Mouse (Mus musculus): Measurements from ENCODE around the gene Adck2. TPM values are rescaled to one million over a fixed set of nuclear protein-coding genes. Genes with fewer than 3 reads are reported as not detected.
A peak's percentile ranks its signal among the peaks of the same experiment; 100 is the strongest.

Gene Adck2
- polyA plus RNA-seq, 1 experiment: 5.5 TPM

DNA sequence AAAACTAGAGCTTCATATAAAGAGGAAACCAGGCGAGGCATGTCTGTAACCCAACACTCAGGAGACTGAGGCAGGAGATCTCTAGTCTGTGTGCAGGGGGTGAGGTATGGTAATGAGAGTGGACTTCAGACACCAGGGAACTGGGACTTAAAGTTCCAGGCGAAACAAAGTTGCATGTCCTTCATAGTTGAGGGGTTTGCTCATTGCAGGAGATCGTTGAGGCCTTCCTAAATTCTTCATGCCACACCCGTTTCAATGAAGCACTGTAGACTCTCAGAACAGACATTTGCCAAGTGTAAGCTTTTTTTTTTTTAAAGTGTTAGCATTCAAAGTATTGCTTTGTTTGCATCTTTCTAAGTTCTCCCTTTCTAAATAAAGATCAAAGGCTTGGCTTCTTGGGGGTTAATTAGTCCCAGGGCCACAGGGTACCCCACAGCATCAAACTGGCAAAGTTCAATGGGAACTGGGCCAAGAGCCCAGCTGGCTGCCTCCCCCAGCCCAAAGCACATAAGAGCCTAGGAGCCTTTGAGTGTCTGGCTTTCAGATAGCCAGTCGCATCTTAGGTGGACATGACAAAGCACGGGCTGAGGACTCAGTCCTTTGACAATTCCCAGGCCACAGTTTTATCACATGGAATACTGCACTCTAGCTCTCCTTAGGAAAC lies 14.3 kb upstream of the Adck2 start:
- TF ChIP-seq CTCF (IDR thresholded peaks at IDR 0.05; ENCODE audit: control insufficient read depth, insufficient read depth, insufficient replicate concordance, low read depth, low read length) (no peak), POLR2A (IDR thresholded peaks at IDR 0.05; ENCODE audit: control insufficient read depth, low read depth, low read length) (no peak)
- H3K27me3 ChIP-seq (ENCODE audit: control insufficient read depth, insufficient read depth, low read length): no peaks in the 10 kb centered on the region
- H3K4me3 ChIP-seq (ENCODE audit: control insufficient read depth, low read depth, low read length): no peak overlapping the region
- H3K36me3 ChIP-seq (ENCODE audit: control insufficient read depth, insufficient read depth, low read length): no peaks in the 10 kb centered on the region
- H3K4me1 ChIP-seq (ENCODE audit: control insufficient read depth, insufficient read depth, low read length): peaks cover 12% of the 10 kb centered on the region
- H3K27ac ChIP-seq (ENCODE audit: control insufficient read depth, insufficient read depth, low read depth, low read length): no peak overlapping the region

DNA sequence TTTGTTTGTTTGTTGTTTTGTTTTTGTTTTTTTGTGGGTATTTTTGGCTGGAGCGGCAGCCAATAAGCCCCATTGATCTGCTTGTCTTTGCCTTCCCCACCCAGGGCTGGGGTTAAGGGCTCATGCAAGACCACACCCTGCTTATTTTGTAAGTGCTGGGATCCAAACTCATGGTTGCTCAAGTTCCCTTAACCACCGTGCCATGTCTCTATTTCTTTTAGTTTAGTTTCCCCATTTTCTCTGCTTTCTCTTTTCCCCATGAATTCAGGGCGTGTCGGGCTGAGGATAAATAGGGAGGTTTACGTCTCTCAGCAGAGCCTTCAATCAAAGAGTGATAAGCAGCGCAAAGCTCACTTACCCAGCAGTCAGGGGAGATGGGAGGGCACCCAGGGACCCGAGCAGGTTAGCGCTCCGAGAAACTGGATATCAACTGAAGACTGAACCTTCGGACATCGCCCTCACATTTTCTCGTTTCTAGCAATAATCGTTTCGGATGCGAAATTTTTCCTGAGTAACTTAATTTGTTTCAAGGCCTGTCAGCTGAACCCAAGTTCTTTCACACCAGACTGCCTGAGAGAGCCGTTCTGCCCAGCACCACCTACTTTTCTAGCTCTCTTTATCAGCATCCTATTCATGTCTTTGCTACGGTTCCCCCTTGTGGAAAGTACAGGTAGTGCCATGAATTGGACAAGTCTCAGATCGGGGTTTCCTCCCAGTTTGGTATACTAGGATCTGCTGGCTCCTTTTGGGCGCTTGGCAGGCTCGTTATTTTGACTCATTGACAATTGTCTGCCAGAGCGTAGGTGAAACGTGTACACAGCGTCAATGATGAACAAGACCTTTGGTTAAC lies 11.3 kb upstream of the Adck2 start:
- peaks cover 5% of the 10 kb centered on the region; the same call in 1 of the 2 replicates for H3K4me1 ChIP-seq (ENCODE audit: control insufficient read depth, insufficient read depth, low read length)
- H3K27me3 ChIP-seq (ENCODE audit: control insufficient read depth, insufficient read depth, low read length): no peaks in the 10 kb centered on the region
- H3K4me3 ChIP-seq (ENCODE audit: control insufficient read depth, low read depth, low read length): no peak overlapping the region
- peak; percentile 2; the same call in 1 of the 2 replicates for TF ChIP-seq CTCF (IDR thresholded peaks at IDR 0.05; ENCODE audit: control insufficient read depth, insufficient read depth, insufficient replicate concordance, low read depth, low read length)
- TF ChIP-seq POLR2A (IDR thresholded peaks at IDR 0.05; ENCODE audit: control insufficient read depth, low read depth, low read length): no peak
- no peak overlapping the region for H3K27ac ChIP-seq (ENCODE audit: control insufficient read depth, insufficient read depth, low read depth, low read length)
- H3K36me3 ChIP-seq (ENCODE audit: control insufficient read depth, insufficient read depth, low read length): no peaks in the 10 kb centered on the region

DNA sequence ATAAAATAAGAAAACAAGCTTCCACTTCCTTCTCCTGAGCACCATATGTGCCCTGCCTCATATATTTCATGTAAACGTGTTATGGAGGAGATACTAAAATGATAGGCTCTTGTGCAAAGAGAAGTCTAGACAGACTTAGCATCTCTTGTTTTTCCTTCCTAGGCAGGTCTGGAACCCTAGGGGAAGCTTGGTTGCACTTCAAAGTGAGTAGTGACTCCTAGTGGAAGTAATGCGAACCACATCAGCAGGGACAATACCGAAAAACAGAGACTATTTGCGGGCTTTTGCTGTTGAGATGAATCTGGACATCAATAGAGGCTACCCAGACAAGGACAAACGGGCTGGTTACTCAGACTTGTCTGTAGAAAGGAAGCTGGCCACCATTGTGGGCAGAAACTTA lies 6.1 kb upstream of the Adck2 start:
- no peak overlapping the region for H3K27ac ChIP-seq (ENCODE audit: control insufficient read depth, insufficient read depth, low read depth, low read length)
- no peaks in the 10 kb centered on the region for H3K27me3 ChIP-seq (ENCODE audit: control insufficient read depth, insufficient read depth, low read length)
- no peak overlapping the region for H3K4me3 ChIP-seq (ENCODE audit: control insufficient read depth, low read depth, low read length)
- no peaks in the 10 kb centered on the region for H3K4me1 ChIP-seq (ENCODE audit: control insufficient read depth, insufficient read depth, low read length)
- no peaks in the 10 kb centered on the region for H3K36me3 ChIP-seq (ENCODE audit: control insufficient read depth, insufficient read depth, low read length)
- TF ChIP-seq CTCF (IDR thresholded peaks at IDR 0.05; ENCODE audit: control insufficient read depth, insufficient read depth, insufficient replicate concordance, low read depth, low read length) (no peak), POLR2A (IDR thresholded peaks at IDR 0.05; ENCODE audit: control insufficient read depth, low read depth, low read length) (no peak)

DNA sequence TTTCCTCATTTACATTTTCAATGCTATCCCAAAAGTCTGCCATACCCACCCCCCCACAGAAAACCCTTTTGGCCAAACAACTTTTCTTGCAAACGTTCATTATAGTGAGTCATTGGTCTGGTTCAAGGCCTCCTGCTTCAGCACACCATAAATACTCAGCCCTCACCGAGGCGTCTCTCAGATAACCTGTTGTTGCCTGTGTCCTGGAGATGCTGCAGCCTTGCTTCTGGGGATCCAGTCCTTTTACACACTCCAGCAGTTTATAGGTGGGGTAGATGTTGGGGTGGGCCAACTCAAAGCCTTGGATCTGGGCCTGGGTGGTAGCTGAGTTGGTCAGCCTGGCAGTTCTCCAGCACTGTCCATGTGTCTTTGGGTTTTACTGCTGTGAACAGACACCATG lies 3.2 kb upstream of the Adck2 start:
- Histone ChIP-seq H3K27ac (ENCODE audit: control insufficient read depth, insufficient read depth, low read depth, low read length) (no peak overlapping the region), H3K4me1 (ENCODE audit: control insufficient read depth, insufficient read depth, low read length) (peaks cover 11% of the 10 kb centered on the region), H3K4me3 (ENCODE audit: control insufficient read depth, low read depth, low read length) (no peak overlapping the region), H3K27me3 (ENCODE audit: control insufficient read depth, insufficient read depth, low read length) (no peaks in the 10 kb centered on the region), H3K36me3 (ENCODE audit: control insufficient read depth, insufficient read depth, low read length) (no peaks in the 10 kb centered on the region)
- TF ChIP-seq POLR2A (IDR thresholded peaks at IDR 0.05; ENCODE audit: control insufficient read depth, low read depth, low read length): no peak
- no peak for TF ChIP-seq CTCF (IDR thresholded peaks at IDR 0.05; ENCODE audit: control insufficient read depth, insufficient read depth, insufficient replicate concordance, low read depth, low read length)

DNA sequence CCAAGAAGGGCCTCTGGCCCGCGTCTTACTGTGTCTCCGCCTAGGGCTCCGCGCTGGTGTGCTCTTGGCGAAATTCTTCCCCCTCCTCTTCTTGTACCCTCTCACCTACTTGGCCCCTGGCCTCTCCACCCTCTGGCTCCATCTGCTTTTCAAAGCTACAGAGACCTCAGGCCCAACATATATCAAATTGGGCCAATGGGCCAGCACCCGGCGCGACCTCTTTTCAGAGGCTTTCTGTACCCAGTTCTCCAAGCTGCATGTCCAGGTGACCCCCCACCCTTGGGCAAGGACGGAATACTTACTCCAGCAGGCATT lies 839 bp downstream of the Adck2 start:
- TF ChIP-seq POLR2A (IDR thresholded peaks at IDR 0.05; ENCODE audit: control insufficient read depth, low read depth, low read length) (no peak), CTCF (IDR thresholded peaks at IDR 0.05; ENCODE audit: control insufficient read depth, insufficient read depth, insufficient replicate concordance, low read depth, low read length) (no peak)
- no peaks in the 10 kb centered on the region for H3K27me3 ChIP-seq (ENCODE audit: control insufficient read depth, insufficient read depth, low read length)
- H3K4me1 ChIP-seq (ENCODE audit: control insufficient read depth, insufficient read depth, low read length): peaks cover 11% of the 10 kb centered on the region
- H3K36me3 ChIP-seq (ENCODE audit: control insufficient read depth, insufficient read depth, low read length): no peaks in the 10 kb centered on the region
- peak overlapping the region; percentile 76 for H3K4me3 ChIP-seq (ENCODE audit: control insufficient read depth, low read depth, low read length)
- H3K27ac ChIP-seq (ENCODE audit: control insufficient read depth, insufficient read depth, low read depth, low read length): no peak overlapping the region

DNA sequence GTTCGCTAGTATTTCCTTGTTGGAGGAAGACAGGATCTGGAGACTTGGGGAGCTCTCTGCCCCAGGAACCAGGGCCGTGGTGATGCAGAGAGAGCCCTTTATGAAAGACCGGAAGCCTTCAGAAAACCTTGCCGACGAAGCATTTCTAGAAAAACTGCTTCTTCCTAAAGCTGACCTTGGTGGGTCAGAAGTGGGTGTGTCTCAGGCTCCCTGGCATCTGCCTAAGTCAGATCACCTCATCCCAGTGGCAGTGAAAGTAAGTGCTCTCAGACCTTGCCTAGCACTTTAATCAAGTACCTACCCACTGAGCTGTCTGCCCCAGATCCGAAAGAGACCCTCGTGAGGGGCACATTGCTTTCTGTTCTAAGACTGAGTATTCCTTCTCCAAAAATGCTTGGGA lies 1.3 kb downstream of the Adck2 start:
- Histone ChIP-seq H3K4me1 (ENCODE audit: control insufficient read depth, insufficient read depth, low read length) (peaks cover 11% of the 10 kb centered on the region), H3K4me3 (ENCODE audit: control insufficient read depth, low read depth, low read length) (no peak overlapping the region; the same call in 1 of the 2 replicates), H3K36me3 (ENCODE audit: control insufficient read depth, insufficient read depth, low read length) (no peaks in the 10 kb centered on the region), H3K27ac (ENCODE audit: control insufficient read depth, insufficient read depth, low read depth, low read length) (no peak overlapping the region), H3K27me3 (ENCODE audit: control insufficient read depth, insufficient read depth, low read length) (no peaks in the 10 kb centered on the region)
- TF ChIP-seq POLR2A (IDR thresholded peaks at IDR 0.05; ENCODE audit: control insufficient read depth, low read depth, low read length) (no peak), CTCF (IDR thresholded peaks at IDR 0.05; ENCODE audit: control insufficient read depth, insufficient read depth, insufficient replicate concordance, low read depth, low read length) (no peak)

DNA sequence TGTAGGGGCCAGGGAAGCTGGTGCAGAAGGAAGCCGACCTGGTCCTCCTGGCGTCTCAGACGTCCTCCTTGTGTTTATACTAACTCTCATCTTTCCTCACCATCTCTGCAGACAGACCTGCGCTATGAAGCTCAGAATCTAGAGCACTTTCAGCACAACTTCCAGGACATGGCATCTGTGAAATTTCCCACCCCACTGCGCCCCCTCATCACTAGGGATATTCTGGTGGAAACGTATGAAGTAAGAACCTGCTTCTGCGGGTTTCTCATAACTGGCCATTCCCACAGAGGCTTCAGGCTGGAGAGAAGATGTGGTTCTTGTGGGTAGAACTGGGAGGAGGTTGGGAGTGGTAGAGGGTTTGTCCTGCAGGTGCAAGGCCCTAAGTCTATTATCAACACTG lies 5.9 kb downstream of the Adck2 start:
- TF ChIP-seq POLR2A (IDR thresholded peaks at IDR 0.05; ENCODE audit: control insufficient read depth, low read depth, low read length) (no peak), CTCF (IDR thresholded peaks at IDR 0.05; ENCODE audit: control insufficient read depth, insufficient read depth, insufficient replicate concordance, low read depth, low read length) (no peak)
- H3K4me1 ChIP-seq (ENCODE audit: control insufficient read depth, insufficient read depth, low read length): peaks cover 5% of the 10 kb centered on the region
- no peaks in the 10 kb centered on the region for H3K27me3 ChIP-seq (ENCODE audit: control insufficient read depth, insufficient read depth, low read length)
- H3K36me3 ChIP-seq (ENCODE audit: control insufficient read depth, insufficient read depth, low read length): no peaks in the 10 kb centered on the region
- no peak overlapping the region for H3K4me3 ChIP-seq (ENCODE audit: control insufficient read depth, low read depth, low read length)
- H3K27ac ChIP-seq (ENCODE audit: control insufficient read depth, insufficient read depth, low read depth, low read length): no peak overlapping the region
